Mouse (Mus musculus): ENCODE results near the gene Cbfb. TPM values are rescaled to one million over a fixed set of nuclear protein-coding genes. Genes with fewer than 3 reads are reported as not detected.
A peak's percentile ranks its signal among the peaks of the same experiment; 100 is the strongest.
"Not testable (repeated sequence)": the region's sequence is repeated elsewhere in the genome, so short reads cannot be mapped to it uniquely, and the experiment has no call there.

Cbfb gene
- total RNA-seq, 1 experiment from 2014 or later: 60.1 TPM

- no peak for DNase-seq
These were observed 7.8 kb downstream of the Cbfb start for GRCm38 (mm10) chr8:105178211-105178800.

DNA sequence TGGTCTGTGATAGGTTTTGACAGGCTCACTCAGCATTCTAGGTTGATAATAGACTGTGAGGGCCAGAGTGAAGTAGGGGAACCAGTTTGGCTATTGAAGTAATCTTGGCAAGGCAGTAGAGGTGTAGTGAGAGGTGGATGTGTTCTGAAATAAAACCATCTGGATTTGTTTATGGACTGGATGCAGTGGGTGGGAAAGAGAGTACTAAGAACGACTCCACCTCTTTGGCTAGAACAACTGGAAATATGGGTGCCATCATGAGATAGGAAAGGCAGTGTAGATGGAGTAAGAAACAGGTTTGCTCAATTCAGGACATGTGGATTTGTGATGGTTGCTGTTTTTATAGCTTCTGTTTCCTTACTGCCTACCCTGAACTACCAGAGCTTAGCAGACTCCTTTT, 11.7 kb downstream of the Cbfb start:
- DNase-seq: no peak

GRCm38 (mm10) chr8:105186467-105187005, 16.1 kb downstream of the Cbfb start:
- DNase-seq: no peak

DNA sequence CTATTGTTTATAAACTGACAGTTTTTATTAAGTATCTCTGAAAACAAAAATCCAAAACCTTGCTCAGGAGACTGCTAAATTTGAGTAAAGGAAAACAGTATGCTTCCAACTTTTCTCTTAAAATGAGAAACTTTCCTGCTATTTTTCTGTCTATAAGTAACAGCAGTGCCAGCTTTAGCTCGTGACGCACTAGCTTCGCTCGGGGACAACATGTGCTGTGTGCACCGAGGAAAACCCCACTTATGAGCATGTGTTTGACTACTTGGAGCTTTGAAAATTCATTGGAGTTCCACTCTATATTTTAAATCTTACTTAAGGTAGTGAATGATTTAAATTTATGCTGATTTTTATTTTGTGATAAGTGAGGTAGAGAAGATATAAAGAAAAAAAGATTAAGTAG, 21.7 kb downstream of the Cbfb start:
- DNase-seq: no peak

GRCm38 (mm10) chr8:105205748-105206147, 35.3 kb downstream of the Cbfb start:
- no peak for DNase-seq

DNA sequence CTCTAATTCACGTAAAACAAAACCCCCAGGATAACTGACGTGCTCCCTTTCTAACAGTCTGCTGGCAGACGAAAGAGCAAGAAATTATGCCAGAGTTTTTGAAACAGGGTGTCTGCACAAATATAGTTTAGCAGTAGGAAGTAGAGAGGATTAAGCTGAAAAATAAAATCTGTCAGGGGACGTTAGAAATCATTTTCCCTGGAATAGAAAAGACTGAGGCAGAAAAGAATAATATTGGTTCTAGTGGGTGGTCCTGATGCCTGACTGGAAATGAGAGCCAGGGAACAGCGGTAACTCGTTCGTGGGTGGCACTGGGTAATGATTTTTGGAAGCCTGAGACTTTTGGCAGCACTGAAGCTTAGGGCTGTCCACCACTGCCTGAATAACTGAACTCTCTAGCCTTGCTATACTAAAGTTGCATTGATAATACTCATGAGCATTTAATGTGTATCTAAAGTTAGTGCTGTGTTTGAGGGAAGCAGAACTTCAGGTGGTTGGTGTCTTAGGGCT, 36.3 kb downstream of the Cbfb start:
- no peak for DNase-seq

- DNase-seq: no peak
These were observed 37.3 kb downstream of the Cbfb start for GRCm38 (mm10) chr8:105207675-105208273.

DNA sequence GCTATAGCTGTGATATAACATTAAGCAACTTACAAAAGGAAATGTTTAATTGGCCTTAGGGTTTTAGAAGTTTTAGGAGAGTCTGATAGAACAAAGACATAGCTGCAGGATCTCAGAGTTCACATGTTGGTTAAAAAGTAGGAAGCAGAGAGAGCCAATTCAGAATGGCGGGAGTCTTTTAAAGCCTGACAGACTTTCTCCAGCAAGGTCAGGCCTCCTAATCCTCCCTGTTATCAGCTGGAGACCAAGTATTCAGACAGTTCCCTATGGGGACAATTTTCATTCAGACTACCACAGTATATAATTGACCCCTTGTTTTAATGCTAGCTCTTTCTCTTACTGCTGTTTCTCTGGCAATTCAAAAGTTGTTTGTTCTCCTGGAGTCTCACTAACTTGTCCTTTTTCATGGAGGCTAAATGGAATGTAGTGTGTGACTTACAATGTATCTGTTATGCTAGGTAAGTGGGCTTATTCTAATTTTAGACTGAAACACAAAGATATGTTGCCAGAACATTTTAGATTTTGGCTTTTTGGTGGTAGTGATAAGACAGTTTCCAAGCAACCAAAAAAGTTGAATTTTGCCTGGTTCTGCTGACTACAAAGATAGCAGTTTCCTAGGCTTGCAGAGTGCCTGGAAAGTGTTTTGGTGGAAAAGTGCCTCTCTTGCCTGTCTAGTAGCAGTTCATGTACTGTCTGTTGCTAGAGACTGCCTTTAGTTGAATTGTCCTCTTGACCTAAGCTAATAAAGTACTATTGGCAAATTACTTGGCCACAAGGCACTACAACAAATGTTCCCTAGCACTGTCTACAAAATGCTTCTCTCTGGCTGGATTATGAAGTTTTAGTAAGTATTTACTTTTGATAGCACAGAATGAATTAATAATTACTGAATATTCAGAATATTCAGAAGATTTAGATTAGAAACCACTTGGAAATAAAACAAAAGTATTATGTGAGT, 39.0 kb downstream of the Cbfb start:
- DNase-seq: no peak

DNA sequence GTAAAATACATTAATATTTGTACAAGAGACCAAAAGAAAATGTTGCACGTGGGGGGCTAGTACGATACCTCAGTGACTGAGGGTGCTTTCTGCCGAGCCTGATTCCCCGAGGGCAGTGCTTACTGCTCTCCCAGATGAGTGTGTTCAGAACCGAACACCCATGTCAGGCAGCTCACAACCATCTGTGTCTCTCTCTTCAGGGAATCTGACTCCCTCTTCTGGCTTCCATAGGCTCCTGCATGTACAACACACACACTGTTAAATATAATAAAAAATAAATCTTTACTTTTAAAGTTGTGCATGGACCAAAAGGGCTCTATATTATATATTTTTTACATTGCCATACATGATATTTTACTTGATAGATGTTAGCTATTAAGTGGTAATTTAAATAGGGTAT, 43.6 kb downstream of the Cbfb start:
- no peak for DNase-seq

- no peak for DNase-seq
These were observed 47.5 kb downstream of the Cbfb start for GRCm38 (mm10) chr8:105217926-105218522.

- DNase-seq: peak; percentile 18
These were observed 53.4 kb downstream of the Cbfb start for GRCm38 (mm10) chr8:105223850-105224249.

GRCm38 (mm10) chr8:105224413-105225271, 54.2 kb downstream of the Cbfb start, which contains the start of gene D230025D16Rik:
TSS of gene D230025D16Rik (plus strand) at chr8:105225145.
- DNase-seq: peak; percentile 98

DNA sequence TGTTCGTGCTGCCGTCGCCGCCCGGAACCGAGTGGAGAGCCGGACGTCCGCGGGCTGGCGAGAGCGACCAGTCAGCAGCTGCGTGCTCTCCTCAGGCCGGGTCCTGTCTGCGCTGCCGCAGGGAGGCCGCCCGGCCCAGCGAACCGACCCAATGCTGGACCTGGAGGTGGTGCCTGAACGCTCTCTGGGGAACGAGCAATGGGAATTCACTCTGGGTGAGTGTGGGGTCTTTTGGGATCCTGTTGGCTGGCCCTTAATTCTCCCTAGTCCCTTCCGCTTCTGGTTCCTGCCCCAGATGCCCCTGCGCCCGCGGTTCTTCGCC, 54.8 kb downstream of the Cbfb start:
- DNase-seq: no peak

- peak; percentile 6 for DNase-seq
These were observed 55.4 kb downstream of the Cbfb start for GRCm38 (mm10) chr8:105225917-105226316.

- no peak for DNase-seq
These were observed 61.2 kb downstream of the Cbfb start for GRCm38 (mm10) chr8:105231503-105232320.

DNA sequence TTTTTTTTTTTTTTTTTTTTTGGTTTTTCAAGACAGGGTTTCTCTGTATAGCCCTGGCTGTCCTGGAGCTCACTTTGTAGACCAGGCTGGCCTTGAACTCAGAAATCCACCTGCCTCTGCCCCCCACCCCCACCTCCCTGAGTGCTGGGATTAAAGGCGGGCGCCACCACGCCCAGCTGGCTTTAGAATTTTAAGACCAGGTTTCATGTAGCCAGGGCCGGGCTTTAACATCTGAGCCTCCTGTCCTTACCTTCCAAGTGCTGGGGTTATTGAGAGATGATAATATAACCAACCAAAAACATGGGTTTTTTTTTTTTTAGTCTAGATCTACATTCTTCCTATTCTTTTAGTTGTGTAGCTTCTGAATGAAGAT, 61.8 kb downstream of the Cbfb start:
- DNase-seq: not testable (repeated sequence)

- no peak for DNase-seq
These were observed 62.9 kb downstream of the Cbfb start for GRCm38 (mm10) chr8:105233126-105233935.

DNA sequence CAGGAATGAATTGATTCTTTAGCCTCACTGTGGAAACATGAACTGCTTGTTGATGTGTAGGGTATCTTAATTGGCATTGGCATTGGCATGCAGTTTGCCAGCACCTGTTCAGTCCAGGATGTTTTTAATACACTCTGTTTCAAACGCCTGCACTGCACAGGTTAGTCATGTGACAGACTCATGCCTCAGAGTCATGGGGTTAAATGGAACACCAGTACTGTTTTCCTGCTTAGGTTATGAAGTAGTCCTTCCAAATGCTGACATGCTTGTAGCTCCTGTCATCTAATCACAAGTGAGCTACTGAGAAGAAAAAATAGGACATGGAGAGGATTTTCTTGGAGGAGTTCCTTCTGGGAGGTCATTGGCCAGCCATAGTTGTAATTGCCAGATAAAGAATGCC, 64.7 kb downstream of the Cbfb start:
- DNase-seq: no peak

DNA sequence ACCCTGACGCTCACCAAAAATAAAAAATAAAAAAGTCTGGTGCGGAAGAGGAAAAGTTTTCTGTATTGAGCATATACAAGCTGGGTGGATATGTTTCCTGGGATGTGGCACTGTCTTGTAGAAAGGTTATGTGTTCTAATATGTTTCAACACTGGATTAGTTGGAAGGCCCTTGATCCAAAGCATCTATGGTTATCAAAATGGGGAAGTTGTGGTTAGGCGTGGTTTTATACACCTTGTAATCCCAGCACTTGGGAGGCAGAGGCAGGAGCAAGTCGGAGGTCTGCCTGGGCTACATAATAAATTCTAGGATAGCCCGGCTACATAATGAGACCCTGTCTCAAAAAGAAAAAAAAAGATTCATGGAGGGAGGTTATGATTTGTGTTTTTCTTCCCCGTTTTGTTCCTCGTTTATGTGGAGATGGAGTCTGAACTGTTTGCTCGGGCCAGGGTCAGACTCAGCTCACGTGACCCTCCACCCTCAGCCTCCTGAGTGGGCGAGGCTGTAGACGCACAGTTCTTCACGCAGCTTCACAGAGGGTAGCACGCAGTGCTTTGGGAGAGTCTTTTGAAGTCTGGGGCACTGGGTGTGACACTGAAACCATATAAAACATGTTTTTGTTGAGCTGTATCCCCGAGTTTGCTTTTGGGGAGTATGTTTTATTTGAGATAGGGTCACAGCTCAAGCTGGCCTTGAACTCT, 67.1 kb downstream of the Cbfb start:
- no peak for DNase-seq

Data from adrenal gland, postnatal 14 days (tissue).